Mouse (Mus musculus) lung, embryonic 14.5 days (tissue): ENCODE results near the gene Tmem14a. TPM values are rescaled to one million over a fixed set of nuclear protein-coding genes. Genes with fewer than 3 reads are reported as not detected.
A peak's percentile ranks its signal among the peaks of the same experiment; 100 is the strongest.

ENCODE experiments used
- ATAC-seq: fragments of 200-750 bp; cut with Nextera tagmentation; 2 replicates; pipeline ENCODE4 v1.8.0; 2017; ENCODE audit warnings: mild to moderate bottlenecking, moderate TSS enrichment, moderate library complexity; ENCODE audit not compliant: insufficient read depth
- DNase-seq: peaks from one replicate; pipeline ENCODE4 v3.0.0-alpha.2; 2015
- H3K27ac ChIP-seq: fragments of 300-500 bp; sonication (generic); 2 replicates; pipeline ENCODE4 v1.5.1; 2014; ENCODE audit warnings: low read depth, mild to moderate bottlenecking, moderate library complexity
- H3K27me3 ChIP-seq: fragments of 300-500 bp; sonication (generic); 2 replicates; pipeline ENCODE4 v1.6.1; 2014; ENCODE audit warnings: low read length, control low read depth; ENCODE audit not compliant: insufficient read depth
- H3K36me3 ChIP-seq: fragments of 300-500 bp; sonication (generic); 2 replicates; pipeline ENCODE4 v1.6.1; 2014; ENCODE audit warnings: control low read depth; ENCODE audit not compliant: insufficient read depth
- H3K4me1 ChIP-seq: fragments of 300-500 bp; sonication (generic); 2 replicates; pipeline ENCODE4 v1.6.1; 2014; ENCODE audit warnings: antibody characterized with exemption, control low read depth; ENCODE audit not compliant: insufficient read depth
- H3K4me2 ChIP-seq: fragments of 300-500 bp; sonication (generic); 2 replicates; pipeline ENCODE4 v1.6.1; 2014; ENCODE audit warnings: mild to moderate bottlenecking
- H3K4me3 ChIP-seq: fragments of 300-500 bp; sonication (generic); 2 replicates; pipeline ENCODE4 v1.5.1; 2014; ENCODE audit warnings: low read depth, low read length
- H3K9ac ChIP-seq: fragments of 300-500 bp; sonication (generic); 2 replicates; pipeline ENCODE4 v1.6.1; 2014
- H3K9me3 ChIP-seq: fragments of 300-500 bp; sonication (generic); 2 replicates; pipeline ENCODE4 v1.6.1; 2016; ENCODE audit warnings: low read depth, low read length, control low read depth
- CTCF ChIP-seq: IDR thresholded peaks from 2 replicates; pipeline ENCODE4 v1.5.1; 2016; ENCODE audit warnings: antibody characterized with exemption, low read depth
- WGBS: fragments of 180-500 bp; shearing (Covaris S2); extraction: QIAGEN DNeasy Blood & Tissue Kit; methylation state at CpG from one replicate; pipeline ENCODE4 v1.1.7; 2014; 5-methylcytosine and 5-hydroxymethylcytosine counted together
- polyA plus RNA-seq: library from polyadenylated mRNA; unstranded; fragments of >200 nt; fragmentation: Nextera tagmentation; extraction: Ambion mirVana; gene quantifications from 2 replicates; pipeline ENCODE4 v1.2.1, GENCODE M21; 2014

Tmem14a gene
- polyA plus RNA-seq, 1 experiment from 2014 or later = 8.9 TPM

DNA sequence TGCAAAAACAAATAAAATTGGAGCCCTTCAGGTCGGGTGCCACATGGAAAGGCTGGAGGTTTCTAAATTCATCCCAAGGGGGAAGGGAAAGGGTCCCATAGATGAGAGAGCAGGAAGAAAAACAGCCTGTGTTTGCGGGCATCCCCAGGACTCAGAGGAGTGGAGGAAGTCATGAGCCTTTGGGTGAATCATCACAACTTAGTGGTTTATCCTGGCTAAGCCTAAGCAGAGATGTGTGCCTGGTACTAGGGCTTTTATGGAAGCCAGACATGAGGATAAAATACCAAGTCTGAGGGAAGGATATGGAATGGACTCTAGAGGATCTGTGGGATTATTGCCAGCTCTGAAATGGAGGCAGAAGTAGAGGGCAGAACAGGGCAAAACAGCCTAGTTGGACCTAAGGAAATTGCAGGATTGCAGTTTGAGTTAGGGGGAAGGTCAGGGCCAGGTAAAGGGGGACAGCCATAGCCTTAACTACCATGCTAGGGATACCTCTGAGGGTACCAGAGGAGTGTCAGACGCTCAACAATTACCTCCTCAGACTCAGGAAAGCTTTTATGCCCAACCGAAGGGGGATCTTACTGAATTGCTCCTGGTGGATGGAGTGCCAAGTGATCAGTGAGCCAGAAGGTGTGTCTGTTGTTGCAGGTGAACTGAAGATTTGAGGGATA, 26.1 kb downstream of the Tmem14a start:
- H3K4me1 ChIP-seq = no peaks in the 10 kb centered on the region
- 63% methylated on average over 4 of the region's 4 CpGs for WGBS
- ATAC-seq (no peak), DNase-seq (no peak)
- TF ChIP-seq CTCF = no peak
- no peak overlapping the region for H3K4me2 ChIP-seq
- no peaks in the 10 kb centered on the region for H3K9me3 ChIP-seq
- no peak overlapping the region for H3K9ac ChIP-seq
- no peak overlapping the region for H3K27ac ChIP-seq
- no peak overlapping the region for H3K4me3 ChIP-seq
- H3K27me3 ChIP-seq = no peaks in the 10 kb centered on the region
- H3K36me3 ChIP-seq = no peaks in the 10 kb centered on the region

DNA sequence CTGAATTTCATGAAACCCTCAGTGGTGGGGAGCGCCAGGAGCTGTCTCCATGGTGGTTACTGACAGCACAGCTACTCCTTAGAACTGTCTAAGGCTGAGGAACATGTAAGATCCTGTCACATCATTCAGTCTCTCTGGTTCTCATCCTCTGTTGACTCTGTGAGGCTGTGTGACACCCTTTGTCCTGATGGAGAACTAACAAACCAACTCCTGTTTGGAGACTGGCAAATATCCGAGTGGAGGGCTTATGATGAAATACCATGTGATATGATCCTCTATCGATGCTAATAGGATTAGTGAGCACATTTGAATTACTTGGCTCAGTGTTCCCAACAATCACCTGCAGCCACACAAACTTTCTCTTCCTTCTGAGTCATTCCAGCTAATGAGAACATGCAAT, 27.8 kb downstream of the Tmem14a start:
- no peaks in the 10 kb centered on the region for H3K36me3 ChIP-seq
- ATAC-seq (no peak), DNase-seq (no peak)
- H3K27ac ChIP-seq = no peak overlapping the region
- no peak overlapping the region for H3K4me2 ChIP-seq
- no peak for TF ChIP-seq CTCF
- H3K27me3 ChIP-seq = no peaks in the 10 kb centered on the region
- no peaks in the 10 kb centered on the region for H3K9me3 ChIP-seq
- no peak overlapping the region for H3K9ac ChIP-seq
- WGBS = 74% methylated on average over 3 of the region's 3 CpGs
- no peak overlapping the region for H3K4me3 ChIP-seq
- H3K4me1 ChIP-seq = no peaks in the 10 kb centered on the region

DNA sequence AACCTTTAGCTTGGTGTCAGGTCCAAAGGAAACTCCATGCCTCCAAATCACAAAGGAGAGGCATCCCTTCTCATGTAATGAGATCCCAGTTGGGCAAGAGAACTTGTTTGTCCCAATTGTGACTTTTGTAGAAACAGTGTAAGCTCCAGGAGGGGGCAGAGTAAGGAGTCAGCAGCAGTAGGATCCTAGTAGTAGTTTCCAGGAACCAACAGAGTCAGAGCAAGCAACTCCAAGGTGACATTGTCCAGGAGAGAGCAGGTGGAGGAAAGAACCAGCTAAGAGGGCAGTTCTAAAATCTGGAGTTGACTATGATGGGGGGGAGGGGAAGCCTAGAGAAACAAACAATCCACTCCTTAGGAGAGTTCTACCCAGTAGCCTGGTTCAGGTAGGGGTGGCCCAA, 29.5 kb downstream of the Tmem14a start:
- Histone ChIP-seq H3K4me3 (no peak overlapping the region), H3K4me1 (no peaks in the 10 kb centered on the region), H3K27ac (no peak overlapping the region), H3K27me3 (no peaks in the 10 kb centered on the region), H3K9me3 (no peaks in the 10 kb centered on the region), H3K4me2 (no peak overlapping the region), H3K9ac (no peak overlapping the region), H3K36me3 (no peaks in the 10 kb centered on the region)
- TF ChIP-seq CTCF = no peak
- DNase-seq = no peak
- ATAC-seq = no peak

DNA sequence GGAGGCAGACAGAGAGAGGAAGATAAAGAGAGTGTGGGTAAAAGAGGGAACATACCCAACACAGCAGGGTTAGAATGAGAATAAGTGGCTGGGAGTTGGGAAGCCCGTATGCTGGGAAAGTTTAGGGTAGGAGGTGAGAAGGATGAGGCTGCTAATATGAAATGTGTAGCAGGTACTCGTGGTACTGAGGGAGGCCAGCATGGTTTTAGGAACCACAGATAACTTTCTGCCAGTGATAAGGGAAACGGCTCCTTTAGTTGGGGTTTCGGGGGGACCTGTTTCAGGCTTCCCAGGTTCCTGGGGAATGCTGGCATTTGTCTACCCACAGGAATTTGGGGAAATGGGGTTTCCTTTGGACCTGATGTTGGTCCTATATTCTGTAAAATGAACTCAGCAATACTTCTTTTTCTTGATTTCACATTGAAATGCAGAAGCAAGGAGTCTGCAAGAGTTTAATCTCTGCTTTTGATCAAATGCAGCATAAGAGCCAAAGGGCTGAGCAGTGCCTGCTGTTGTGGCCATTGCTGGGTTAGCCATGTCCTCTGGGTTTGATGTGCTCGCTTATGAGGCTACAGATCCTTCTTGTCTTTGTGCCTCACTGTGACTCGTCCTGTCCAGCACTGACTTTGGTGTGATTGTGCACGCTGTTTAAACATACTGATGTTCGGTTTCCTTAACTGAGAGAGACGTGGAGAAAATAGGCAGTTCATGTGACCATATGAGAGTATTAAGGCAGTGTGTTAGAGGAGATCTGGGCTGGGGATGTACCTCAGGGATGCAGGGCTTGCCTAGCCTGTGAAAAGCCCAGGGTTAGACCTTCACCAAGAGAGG, 30.4 kb downstream of the Tmem14a start:
- no peaks in the 10 kb centered on the region for H3K36me3 ChIP-seq
- TF ChIP-seq CTCF = no peak
- no peak overlapping the region for H3K27ac ChIP-seq
- H3K27me3 ChIP-seq = no peaks in the 10 kb centered on the region
- no peak for DNase-seq
- H3K9me3 ChIP-seq = no peaks in the 10 kb centered on the region
- no peak overlapping the region for H3K4me2 ChIP-seq
- 72% methylated on average over 9 of the region's 9 CpGs for WGBS
- no peak overlapping the region for H3K9ac ChIP-seq
- no peak for ATAC-seq
- H3K4me1 ChIP-seq = no peaks in the 10 kb centered on the region
- no peak overlapping the region for H3K4me3 ChIP-seq

DNA sequence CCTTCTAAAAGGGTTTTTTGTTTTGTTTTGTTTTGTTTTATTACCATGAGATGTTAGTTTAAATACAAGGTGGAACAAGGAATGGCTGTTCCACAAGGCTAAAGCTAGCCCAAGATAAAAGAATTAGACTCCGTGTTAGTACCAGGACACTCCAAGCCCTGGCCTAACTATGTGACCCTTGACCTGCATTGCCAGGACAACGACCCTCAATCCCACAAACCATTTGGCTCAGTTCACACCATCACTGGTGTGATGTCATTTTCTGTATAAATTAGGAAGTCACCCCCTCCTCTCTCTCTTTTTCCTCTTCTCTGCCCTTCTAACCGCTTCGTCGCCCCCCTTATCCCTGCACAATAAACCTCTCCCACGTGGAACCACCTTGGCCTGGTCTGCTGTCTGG, 33.3 kb downstream of the Tmem14a start:
- TF ChIP-seq CTCF = no peak
- Histone ChIP-seq H3K36me3 (no peaks in the 10 kb centered on the region), H3K4me3 (no peak overlapping the region), H3K27me3 (no peaks in the 10 kb centered on the region), H3K9me3 (no peaks in the 10 kb centered on the region), H3K27ac (no peak overlapping the region), H3K9ac (no peak overlapping the region), H3K4me2 (no peak overlapping the region), H3K4me1 (no peaks in the 10 kb centered on the region)
- WGBS = 62% methylated on average over 6 of the region's 6 CpGs
- ATAC-seq = no peak
- no peak for DNase-seq

DNA sequence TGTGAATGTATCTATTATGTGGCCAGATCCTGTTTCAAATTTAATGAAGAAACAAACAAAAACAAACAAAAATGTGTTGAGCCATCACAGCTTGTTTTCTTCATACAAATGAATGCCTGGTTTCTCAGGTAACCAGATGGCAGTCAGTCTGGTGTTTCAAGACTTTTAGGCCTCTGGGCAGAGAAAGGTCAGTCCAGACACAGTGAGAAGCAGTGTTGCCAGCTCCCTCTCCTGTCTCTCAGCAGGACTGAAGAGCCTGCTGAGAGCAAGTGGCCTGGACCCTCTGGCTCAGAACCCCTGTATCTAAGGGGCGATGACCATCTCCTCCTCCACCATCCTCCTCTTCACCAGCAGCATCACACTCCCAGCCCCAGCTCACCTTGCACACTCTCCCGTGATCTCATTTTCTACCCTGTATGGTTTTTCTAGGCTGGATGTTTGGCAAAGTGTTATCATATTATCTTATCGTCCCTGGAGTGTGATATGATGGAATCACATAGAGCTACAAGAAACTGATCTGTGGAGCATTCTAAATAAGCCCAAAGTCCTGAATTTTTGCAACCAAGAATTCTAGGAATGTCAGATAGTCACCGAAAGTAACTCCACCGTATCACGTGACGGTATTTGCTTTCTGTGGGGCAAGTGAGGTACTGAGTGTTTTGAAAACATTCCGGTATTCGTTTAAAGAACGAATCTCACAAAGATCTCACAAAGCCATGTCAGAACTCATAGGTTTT, 34.4 kb downstream of the Tmem14a start:
- 48% methylated on average over 10 of the region's 10 CpGs for WGBS

DNA sequence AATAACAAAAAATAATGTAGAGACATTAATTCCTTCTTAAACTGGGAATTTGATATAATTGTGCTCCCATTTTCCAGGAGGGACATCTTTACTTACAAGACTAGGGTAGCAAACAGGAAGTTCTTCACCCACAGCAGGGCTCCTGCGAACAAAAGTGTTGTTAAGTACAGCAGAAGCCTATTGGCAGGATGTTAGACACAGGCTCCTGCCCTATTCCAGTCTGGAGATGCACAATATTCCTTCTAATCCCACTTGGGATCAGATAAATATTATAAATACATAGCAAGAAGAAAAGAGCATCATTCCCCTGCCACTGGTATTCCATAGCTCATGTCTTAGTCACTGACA, 34.9 kb downstream of the Tmem14a start:
- Histone ChIP-seq H3K27ac (no peak overlapping the region), H3K4me3 (no peak overlapping the region), H3K9me3 (no peaks in the 10 kb centered on the region), H3K4me1 (no peaks in the 10 kb centered on the region), H3K4me2 (no peak overlapping the region), H3K27me3 (no peaks in the 10 kb centered on the region), H3K9ac (no peak overlapping the region), H3K36me3 (no peaks in the 10 kb centered on the region)
- no peak for TF ChIP-seq CTCF
- 67% methylated on average over 1 of the region's 1 CpGs for WGBS
- DNase-seq (no peak), ATAC-seq (no peak)

More for the DNA sequence above, 34.4 kb downstream of the Tmem14a start:
- no peak overlapping the region for H3K9ac ChIP-seq
- no peaks in the 10 kb centered on the region for H3K9me3 ChIP-seq
- H3K4me3 ChIP-seq = no peak overlapping the region
- H3K27me3 ChIP-seq = no peaks in the 10 kb centered on the region
- ATAC-seq (no peak), DNase-seq (peak; percentile 32)
- no peak overlapping the region for H3K27ac ChIP-seq
- no peak for TF ChIP-seq CTCF
- H3K4me2 ChIP-seq = no peak overlapping the region
- H3K4me1 ChIP-seq = no peaks in the 10 kb centered on the region
- H3K36me3 ChIP-seq = no peaks in the 10 kb centered on the region
